Mouse (Mus musculus): ENCODE results near the gene Plac9b. TPM values are rescaled to one million over a fixed set of nuclear protein-coding genes. Genes with fewer than 3 reads are reported as not detected.
"Not testable (repeated sequence)": the region's sequence is repeated elsewhere in the genome, so short reads cannot be mapped to it uniquely, and the experiment has no call there.

Plac9b gene
- 12.0 and 12.2 TPM in 2 replicates for polyA plus RNA-seq (2011; ENCODE audit: insufficient read length, low read depth, missing spikeins)

GRCm38 (mm10) chr14:26182380-26182779 lies at the start of gene Plac9b:
TSS of gene Plac9b (minus strand) at chr14:26182480.
- not testable (repeated sequence) for H3K4me3 ChIP-seq (ENCODE audit: insufficient read depth, low read length); H3K27ac ChIP-seq (ENCODE audit: insufficient read depth, low read length)

GRCm38 (mm10) chr14:26216233-26217000 lies 34.1 kb upstream of the Plac9b start:
- H3K27ac ChIP-seq (ENCODE audit: insufficient read depth, low read length); H3K4me1 ChIP-seq (ENCODE audit: control insufficient read depth, insufficient read depth, low read length); H3K4me3 ChIP-seq (ENCODE audit: insufficient read depth, low read length): not testable (repeated sequence)

More at GRCm38 (mm10) chr14:26182380-26182779, at the start of gene Plac9b:
- H3K4me1 ChIP-seq (ENCODE audit: control insufficient read depth, insufficient read depth, low read length) = not testable (repeated sequence)

DNA sequence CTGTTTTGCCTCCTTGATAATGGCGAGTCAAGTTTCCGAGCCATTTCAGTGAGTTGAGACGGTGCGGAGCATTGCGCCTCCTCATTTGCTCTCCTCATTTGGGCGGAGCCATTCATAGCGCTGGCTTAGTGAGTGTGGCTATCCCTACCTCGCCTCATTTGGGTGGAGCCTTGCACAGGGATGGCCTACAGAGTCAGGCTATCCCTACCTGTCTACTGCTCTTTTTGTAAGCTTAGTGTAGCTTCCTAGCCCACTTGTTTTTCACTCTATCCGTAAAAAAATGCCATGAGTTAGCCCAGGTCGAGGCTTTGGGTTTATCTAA lies 24.6 kb upstream of the Plac9b start, which contains the start of gene Tmem254b:
TSS of gene Tmem254b (minus strand) at position 116 of the 322 bp plus-strand sequence.
- H3K27ac ChIP-seq (ENCODE audit: insufficient read depth, low read length); H3K4me1 ChIP-seq (ENCODE audit: control insufficient read depth, insufficient read depth, low read length); H3K4me3 ChIP-seq (ENCODE audit: insufficient read depth, low read length): not testable (repeated sequence)

DNA sequence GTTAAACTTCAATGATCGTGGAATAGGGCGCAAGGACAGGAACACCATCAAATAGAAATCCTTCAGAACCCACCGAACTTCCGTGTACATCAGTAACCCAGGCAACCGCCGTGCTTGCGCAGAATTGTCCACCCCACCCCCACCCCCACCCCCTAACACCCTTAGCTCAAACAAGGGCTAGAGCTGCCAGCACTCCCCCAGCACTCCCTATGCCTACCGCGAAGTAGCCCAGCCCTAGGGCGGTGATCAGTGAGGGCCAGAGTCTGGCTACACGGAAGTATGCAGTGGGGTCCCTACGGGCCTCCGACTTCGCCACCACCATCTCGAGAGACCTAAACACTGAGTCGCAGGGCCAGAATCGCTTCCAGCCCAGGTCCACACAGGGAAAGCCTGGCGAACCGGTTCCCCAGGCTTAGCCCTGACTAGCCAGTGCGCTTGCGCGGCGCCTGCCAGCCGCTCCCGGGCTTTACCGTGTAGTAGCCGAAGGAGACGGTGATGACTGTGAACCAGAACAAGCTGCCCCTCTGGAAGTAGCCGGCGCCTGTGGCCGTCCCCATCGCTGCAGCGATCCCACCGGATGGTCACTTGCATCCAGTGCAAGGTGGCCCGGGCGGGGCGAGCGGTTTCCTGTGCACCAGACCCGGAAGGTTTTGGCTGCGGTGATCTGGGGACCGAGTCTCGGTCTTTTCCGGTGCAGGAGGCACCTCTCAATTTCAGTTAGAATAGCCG lies 24.1 kb upstream of the Plac9b start:
- H3K27ac ChIP-seq (ENCODE audit: insufficient read depth, low read length); H3K4me3 ChIP-seq (ENCODE audit: insufficient read depth, low read length); H3K4me1 ChIP-seq (ENCODE audit: control insufficient read depth, insufficient read depth, low read length): not testable (repeated sequence)

DNA sequence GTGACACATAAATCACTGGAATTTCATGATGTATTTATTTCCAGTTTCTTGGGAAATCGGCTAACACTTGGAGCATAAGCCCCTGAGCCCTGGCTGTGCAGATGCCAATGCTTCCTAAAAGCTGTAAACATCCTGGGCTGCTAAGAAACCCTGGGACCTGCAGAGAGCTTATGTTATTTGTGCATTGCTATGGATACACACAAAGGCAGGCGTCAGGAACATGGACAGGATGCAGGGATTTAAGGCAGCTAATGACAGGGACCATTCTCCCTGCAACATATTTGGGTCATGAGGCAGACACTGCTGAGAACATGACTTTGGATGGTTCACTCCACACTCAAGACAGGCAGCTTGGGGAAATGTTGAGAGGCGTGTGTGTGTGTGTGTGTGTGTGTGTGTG lies 15.6 kb upstream of the Plac9b start:
- H3K4me1 ChIP-seq (ENCODE audit: control insufficient read depth, insufficient read depth, low read length); H3K4me3 ChIP-seq (ENCODE audit: insufficient read depth, low read length); H3K27ac ChIP-seq (ENCODE audit: insufficient read depth, low read length): not testable (repeated sequence)

DNA sequence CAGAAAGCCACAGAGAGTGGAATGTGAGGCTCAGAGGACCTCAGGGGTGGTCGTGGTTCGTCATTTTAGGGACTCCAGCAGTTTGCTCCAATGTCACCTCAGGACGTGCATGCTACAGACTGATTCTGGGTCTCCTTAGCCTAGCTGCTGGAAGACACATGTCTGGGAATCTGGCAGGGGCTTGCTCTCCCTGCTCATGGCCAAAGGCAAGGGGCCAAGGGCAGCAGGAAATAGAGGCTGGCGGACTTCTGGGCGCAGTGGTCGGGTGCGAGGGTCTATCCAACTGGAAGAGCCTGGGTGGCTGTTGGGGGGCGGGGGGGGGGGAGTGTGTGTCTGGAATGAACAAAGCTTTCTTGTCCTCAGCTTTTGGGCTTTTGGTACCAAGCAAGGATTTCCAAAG lies 6.1 kb upstream of the Plac9b start:
- H3K4me1 ChIP-seq (ENCODE audit: control insufficient read depth, insufficient read depth, low read length); H3K4me3 ChIP-seq (ENCODE audit: insufficient read depth, low read length): not testable (repeated sequence)

DNA sequence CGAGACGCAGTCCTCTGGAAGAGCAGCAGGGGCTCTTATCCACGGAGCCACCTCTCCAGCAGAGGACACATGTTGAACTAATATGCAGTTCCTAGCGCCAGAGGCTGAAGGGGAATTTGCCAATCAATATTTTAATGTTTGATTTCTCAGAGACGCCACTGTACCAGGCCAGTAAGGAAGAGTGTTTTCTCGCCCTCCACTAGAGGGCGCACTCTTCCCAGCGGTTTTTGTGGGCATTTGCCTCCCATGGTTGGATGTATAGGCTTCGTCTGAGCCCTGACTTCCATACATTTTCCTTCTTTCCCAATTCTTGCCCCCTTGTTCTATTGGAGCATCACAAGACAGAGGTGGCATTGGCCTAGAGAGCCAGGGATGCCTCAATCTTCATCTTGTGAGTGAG lies 4.4 kb upstream of the Plac9b start:
- not testable (repeated sequence) for H3K27ac ChIP-seq (ENCODE audit: insufficient read depth, low read length); H3K4me1 ChIP-seq (ENCODE audit: control insufficient read depth, insufficient read depth, low read length); H3K4me3 ChIP-seq (ENCODE audit: insufficient read depth, low read length)

More for the DNA sequence above, 6.1 kb upstream of the Plac9b start:
- H3K27ac ChIP-seq (ENCODE audit: insufficient read depth, low read length) = not testable (repeated sequence)

- not testable (repeated sequence) for H3K4me3 ChIP-seq (ENCODE audit: insufficient read depth, low read length); H3K27ac ChIP-seq (ENCODE audit: insufficient read depth, low read length); H3K4me1 ChIP-seq (ENCODE audit: control insufficient read depth, insufficient read depth, low read length)
These were observed 620 bp downstream of the Plac9b start for GRCm38 (mm10) chr14:26181660-26182059.

DNA sequence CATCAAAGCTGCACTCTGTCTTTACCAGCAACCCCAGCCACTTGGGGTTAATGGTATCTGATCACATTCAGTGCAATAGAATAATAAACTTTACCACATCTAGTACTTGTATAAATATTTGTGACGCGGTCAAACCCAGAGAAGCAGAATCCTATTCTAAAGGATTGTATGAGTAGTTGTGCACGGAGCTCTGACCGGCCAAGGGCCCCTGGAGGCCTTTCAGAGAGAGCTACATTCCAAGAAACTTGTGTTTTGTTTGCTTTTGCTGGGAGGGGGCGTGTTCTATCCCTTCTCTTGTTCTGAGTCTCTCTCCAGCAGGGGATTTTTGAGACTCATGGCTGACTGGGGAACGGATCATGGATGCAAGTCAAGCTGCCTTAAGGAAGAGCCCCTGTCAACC lies 7.3 kb downstream of the Plac9b start:
- not testable (repeated sequence) for H3K27ac ChIP-seq (ENCODE audit: insufficient read depth, low read length); H3K4me3 ChIP-seq (ENCODE audit: insufficient read depth, low read length); H3K4me1 ChIP-seq (ENCODE audit: control insufficient read depth, insufficient read depth, low read length)

DNA sequence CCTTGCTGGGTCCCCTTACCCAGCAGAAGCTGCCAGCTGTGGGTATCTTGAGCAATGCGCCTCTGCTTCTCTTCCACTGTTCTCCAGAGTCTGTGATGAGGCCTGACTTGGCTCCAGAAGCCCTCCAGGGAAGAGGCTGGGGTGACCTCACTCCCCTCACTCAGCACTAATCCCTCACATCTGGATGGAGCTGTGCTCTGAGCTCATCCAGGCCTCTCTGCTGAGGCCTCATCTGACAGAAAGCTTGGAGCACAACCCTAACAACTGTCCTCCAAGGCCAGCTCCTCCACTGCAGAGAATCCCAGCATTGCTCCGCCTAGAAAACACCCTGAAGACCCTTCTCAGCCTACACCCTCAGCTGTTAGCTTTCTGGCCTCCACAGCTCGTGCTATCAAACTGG lies 8.3 kb downstream of the Plac9b start:
- H3K27ac ChIP-seq (ENCODE audit: insufficient read depth, low read length); H3K4me1 ChIP-seq (ENCODE audit: control insufficient read depth, insufficient read depth, low read length); H3K4me3 ChIP-seq (ENCODE audit: insufficient read depth, low read length): not testable (repeated sequence)

DNA sequence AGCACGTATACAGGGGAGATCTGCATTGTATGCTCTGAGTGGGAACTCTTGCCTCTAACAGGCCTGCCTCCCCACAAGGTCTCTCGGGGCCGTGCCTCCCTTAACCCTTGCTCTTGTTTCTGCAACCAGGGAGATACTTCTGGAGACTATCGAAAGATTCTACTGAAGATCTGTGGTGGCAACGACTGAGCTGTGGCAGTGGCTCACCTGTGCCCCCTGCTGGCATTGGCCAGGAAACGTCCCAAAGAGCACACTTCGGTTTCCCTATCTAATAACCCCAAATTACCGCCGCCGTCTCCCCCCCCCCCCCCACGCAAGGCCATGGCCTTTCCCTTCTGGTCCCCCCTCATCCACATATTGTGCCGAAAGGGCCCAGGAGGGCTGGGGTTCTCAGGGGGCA lies 17.0 kb downstream of the Plac9b start:
- not testable (repeated sequence) for H3K27ac ChIP-seq (ENCODE audit: insufficient read depth, low read length); H3K4me1 ChIP-seq (ENCODE audit: control insufficient read depth, insufficient read depth, low read length); H3K4me3 ChIP-seq (ENCODE audit: insufficient read depth, low read length)

- H3K4me1 ChIP-seq (ENCODE audit: control insufficient read depth, insufficient read depth, low read length); H3K4me3 ChIP-seq (ENCODE audit: insufficient read depth, low read length); H3K27ac ChIP-seq (ENCODE audit: insufficient read depth, low read length): not testable (repeated sequence)
These were observed 19.9 kb downstream of the Plac9b start for GRCm38 (mm10) chr14:26162423-26162822.

DNA sequence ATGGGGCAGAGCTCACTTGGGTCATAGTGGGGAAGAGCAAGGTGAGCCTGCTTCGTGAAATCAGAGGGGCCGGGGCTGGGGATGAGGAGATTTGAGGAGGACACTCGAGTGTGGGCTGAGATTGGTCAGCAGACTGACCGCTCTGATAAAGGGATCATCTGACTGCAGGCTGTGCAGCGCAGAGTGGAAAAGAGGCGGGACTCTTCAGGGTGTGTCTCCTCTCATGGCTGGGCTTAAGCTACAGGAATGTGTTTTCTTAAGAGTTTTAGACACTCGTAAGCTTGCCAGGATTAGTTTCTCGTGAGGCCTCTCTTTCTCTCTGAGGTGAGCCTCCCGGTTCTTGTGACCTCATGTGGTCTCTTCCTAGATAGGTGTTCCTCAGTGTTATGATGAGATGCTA lies 21.1 kb downstream of the Plac9b start:
- H3K4me3 ChIP-seq (ENCODE audit: insufficient read depth, low read length); H3K4me1 ChIP-seq (ENCODE audit: control insufficient read depth, insufficient read depth, low read length); H3K27ac ChIP-seq (ENCODE audit: insufficient read depth, low read length): not testable (repeated sequence)

DNA sequence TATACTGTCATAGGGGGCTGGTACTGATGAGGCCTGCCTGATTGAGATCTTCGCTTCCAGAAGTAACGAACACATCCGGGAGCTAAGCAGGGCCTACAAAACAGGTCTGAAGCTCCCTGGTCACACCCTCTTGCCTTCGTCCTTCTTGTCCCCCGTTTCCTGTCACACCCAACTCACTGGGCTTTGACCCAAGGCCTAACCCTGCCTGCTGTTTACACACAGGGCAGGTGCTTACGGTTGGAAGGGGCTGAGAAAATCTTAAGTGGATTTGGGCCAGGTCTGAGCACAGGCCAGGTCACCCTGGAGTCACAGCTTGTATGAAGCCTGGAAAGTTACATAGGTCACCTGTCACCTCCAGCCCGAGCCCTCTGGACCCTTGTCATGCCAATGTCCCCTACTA lies 26.2 kb downstream of the Plac9b start:
- H3K27ac ChIP-seq (ENCODE audit: insufficient read depth, low read length); H3K4me3 ChIP-seq (ENCODE audit: insufficient read depth, low read length); H3K4me1 ChIP-seq (ENCODE audit: control insufficient read depth, insufficient read depth, low read length): not testable (repeated sequence)

DNA sequence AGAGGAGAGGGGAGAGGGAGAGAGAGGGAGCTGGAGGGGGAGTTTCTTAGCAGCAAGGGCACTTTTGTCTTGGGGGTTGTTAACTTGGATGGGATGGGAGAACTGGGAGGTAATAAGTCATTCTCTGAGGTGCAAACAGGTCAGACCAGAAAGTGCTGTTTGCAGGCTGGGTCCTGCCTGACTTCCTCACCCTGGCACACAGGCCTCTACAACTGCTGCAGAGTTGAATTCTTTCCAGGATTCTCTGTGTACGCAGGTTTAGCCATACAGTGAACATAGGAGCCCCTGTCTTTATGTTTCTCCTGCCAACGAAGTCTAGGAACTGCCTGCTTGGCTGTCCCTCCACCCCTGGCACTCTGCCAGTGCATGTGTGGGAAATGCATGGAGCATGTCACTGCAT lies 35.2 kb downstream of the Plac9b start:
- not testable (repeated sequence) for H3K27ac ChIP-seq (ENCODE audit: insufficient read depth, low read length); H3K4me3 ChIP-seq (ENCODE audit: insufficient read depth, low read length); H3K4me1 ChIP-seq (ENCODE audit: control insufficient read depth, insufficient read depth, low read length)

DNA sequence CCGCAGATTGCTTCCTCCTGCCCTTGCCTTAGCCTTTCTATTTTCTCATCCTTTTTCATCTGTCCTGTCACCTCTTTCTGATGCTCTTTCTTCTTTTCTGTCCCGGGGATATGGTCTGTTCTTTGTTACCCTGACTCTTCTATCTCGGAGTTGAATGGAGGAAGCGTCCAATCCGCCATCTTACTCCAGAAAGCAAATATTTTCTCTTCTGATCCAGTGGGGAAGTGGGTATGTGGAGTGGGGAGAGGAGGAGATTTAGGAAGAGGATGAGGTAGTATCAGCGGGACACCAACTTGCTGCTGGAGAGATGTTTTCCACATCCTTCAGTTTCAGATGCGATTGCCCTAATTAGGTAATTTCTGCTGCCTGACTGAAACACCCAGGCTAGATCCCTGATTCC lies 63.2 kb downstream of the Plac9b start:
- not testable (repeated sequence) for H3K27ac ChIP-seq (ENCODE audit: insufficient read depth, low read length); H3K4me3 ChIP-seq (ENCODE audit: insufficient read depth, low read length); H3K4me1 ChIP-seq (ENCODE audit: control insufficient read depth, insufficient read depth, low read length)
